Mouse (Mus musculus) hindbrain, embryonic 16.5 days (tissue): ENCODE measurements around the gene Grik4. TPM values are rescaled to one million over a fixed set of nuclear protein-coding genes. Genes with fewer than 3 reads are reported as not detected.
A peak's percentile ranks its signal among the peaks of the same experiment; 100 is the strongest.

ENCODE experiments used
- ATAC-seq: fragments of 200-750 bp; cut with Nextera tagmentation; 2 replicates; pipeline ENCODE4 v1.8.0; 2017; ENCODE audit warnings: moderate TSS enrichment, moderate library complexity
- H3K27ac ChIP-seq: fragments of 300-500 bp; sonication (generic); 2 replicates; pipeline ENCODE4 v1.5.1; 2014; ENCODE audit warnings: low read depth, mild to moderate bottlenecking, control low read depth, low read length, moderate library complexity
- H3K27me3 ChIP-seq: fragments of 300-500 bp; sonication (generic); replicated peaks from 2 replicates; pipeline ENCODE4 v1.6.1; 2014; ENCODE audit warnings: low read length; ENCODE audit not compliant: control insufficient read depth, insufficient read depth
- H3K36me3 ChIP-seq: fragments of 300-500 bp; sonication (generic); 2 replicates; pipeline ENCODE4 v1.6.1; 2014; ENCODE audit warnings: mild to moderate bottlenecking, low read length, moderate library complexity, mixed read lengths; ENCODE audit not compliant: control insufficient read depth, insufficient read depth
- H3K4me1 ChIP-seq: fragments of 300-500 bp; sonication (generic); 2 replicates; pipeline ENCODE4 v1.6.1; 2014; ENCODE audit warnings: low read depth, low read length; ENCODE audit not compliant: control insufficient read depth, insufficient read depth
- H3K4me2 ChIP-seq: fragments of 300-500 bp; sonication (generic); 2 replicates; pipeline ENCODE4 v1.6.1; 2014; ENCODE audit warnings: mild to moderate bottlenecking, low read length, control low read depth, moderate library complexity
- H3K4me3 ChIP-seq: fragments of 300-500 bp; sonication (generic); 2 replicates; pipeline ENCODE4 v1.5.1; 2014; ENCODE audit warnings: mild to moderate bottlenecking, low read length, control low read depth, moderate library complexity
- H3K9ac ChIP-seq: fragments of 300-500 bp; sonication (generic); 2 replicates; pipeline ENCODE4 v1.6.1; 2014; ENCODE audit warnings: low read depth, mild to moderate bottlenecking, control low read depth, low read length, moderate library complexity
- H3K9me3 ChIP-seq: fragments of 300-500 bp; sonication (generic); 2 replicates; pipeline ENCODE4 v1.6.1; 2014; ENCODE audit warnings: mild to moderate bottlenecking, low read length, moderate library complexity; ENCODE audit not compliant: control insufficient read depth
- WGBS: fragments of 180-500 bp; shearing (Covaris S2); extraction: QIAGEN DNeasy Blood & Tissue Kit; methylation state at CpG from one replicate; pipeline ENCODE4 v1.1.7; 2014; 5-methylcytosine and 5-hydroxymethylcytosine counted together
- microRNA-seq: library from miRNA; unstranded; fragments of <30 nt; microRNA quantifications from one replicate; pipeline ENCODE4, GENCODE M21; 2017
- polyA plus RNA-seq: library from polyadenylated mRNA; unstranded; fragments of >200 nt; fragmentation: Nextera tagmentation; extraction: Ambion mirVana; gene quantifications from 2 replicates; pipeline ENCODE4 v1.2.1, GENCODE M21; 2015

Grik4 gene
- polyA plus RNA-seq, 1 experiment from 2014 or later, result 11.4 TPM

- no peaks in the 10 kb centered on the region for H3K36me3 ChIP-seq
- H3K27ac ChIP-seq, result no peak overlapping the region
- H3K4me3 ChIP-seq, result no peak overlapping the region
- ATAC-seq, result no peak
- H3K9ac ChIP-seq, result no peak overlapping the region
- H3K4me2 ChIP-seq, result no peak overlapping the region
- no peaks in the 10 kb centered on the region for H3K27me3 ChIP-seq
- 90% methylated on average over 8 of the region's 8 CpGs for WGBS
- peaks cover 16% of the 10 kb centered on the region for H3K4me1 ChIP-seq
- no peaks in the 10 kb centered on the region for H3K9me3 ChIP-seq
These were observed 470.0 kb downstream of the Grik4 start for GRCm38 (mm10) chr9:42474244-42474643.

- Histone ChIP-seq H3K4me2 (peak overlapping the region; percentile 93), H3K9me3 (no peaks in the 10 kb centered on the region), H3K36me3 (no peaks in the 10 kb centered on the region), H3K27me3 (no peaks in the 10 kb centered on the region), H3K27ac (peak overlapping the region; percentile 77), H3K4me1 (peaks cover 16% of the 10 kb centered on the region), H3K9ac (peak overlapping the region; percentile 94), H3K4me3 (peak overlapping the region; percentile 91)
- 5% methylated on average over 49 of the region's 49 CpGs for WGBS
- ATAC-seq, result peak; percentile 97
These were observed 472.2 kb downstream of the Grik4 start for GRCm38 (mm10) chr9:42471921-42472747.

- WGBS, result 38% methylated on average over 4 of the region's 4 CpGs
- Histone ChIP-seq H3K4me2 (peak overlapping the region; percentile 93), H3K9ac (peak overlapping the region; percentile 94; the same call in 1 of the 2 replicates), H3K27me3 (no peaks in the 10 kb centered on the region), H3K4me1 (peaks cover 16% of the 10 kb centered on the region), H3K9me3 (no peaks in the 10 kb centered on the region), H3K27ac (peak overlapping the region; percentile 16; the same call in 1 of the 2 replicates), H3K4me3 (peak overlapping the region; percentile 91), H3K36me3 (no peaks in the 10 kb centered on the region)
- ATAC-seq, result 0 out of 2 replicates have a peak, but pooled peaks have one; percentile 38
These were observed 473.1 kb downstream of the Grik4 start for GRCm38 (mm10) chr9:42471214-42471613.

- Histone ChIP-seq H3K4me1 (peaks cover 16% of the 10 kb centered on the region), H3K4me2 (no peak overlapping the region), H3K27ac (no peak overlapping the region), H3K36me3 (no peaks in the 10 kb centered on the region), H3K4me3 (no peak overlapping the region), H3K9ac (no peak overlapping the region), H3K9me3 (no peaks in the 10 kb centered on the region), H3K27me3 (no peaks in the 10 kb centered on the region)
- no peak for ATAC-seq
- 96% methylated on average over 15 of the region's 15 CpGs for WGBS
These were observed 475.0 kb downstream of the Grik4 start for GRCm38 (mm10) chr9:42469323-42469722.

- no peak overlapping the region for H3K27ac ChIP-seq
- 96% methylated on average over 5 of the region's 5 CpGs for WGBS
- no peak for ATAC-seq
- no peaks in the 10 kb centered on the region for H3K27me3 ChIP-seq
- H3K4me2 ChIP-seq, result no peak overlapping the region
- no peak overlapping the region for H3K4me3 ChIP-seq
- no peak overlapping the region for H3K9ac ChIP-seq
- H3K4me1 ChIP-seq, result peaks cover 16% of the 10 kb centered on the region
- no peaks in the 10 kb centered on the region for H3K9me3 ChIP-seq
- H3K36me3 ChIP-seq, result no peaks in the 10 kb centered on the region
These were observed 475.9 kb downstream of the Grik4 start for GRCm38 (mm10) chr9:42468360-42468759.

Small RNAs within 50 kb of the gene (microRNA-seq; reads per million reads assigned to microRNA genes)
- not detected for gene Gm27509

Other genes with a start within 250 kb of the Grik4 start
- 17.0 and 17.9 TPM in 2 replicates for gene Arhgef12, start 162.7 kb upstream of the Grik4 start, polyA plus RNA-seq
- gene Tmem136, start 172.1 kb upstream of the Grik4 start, polyA plus RNA-seq, result 9.2 and 11.4 TPM in 2 replicates